Mouse (Mus musculus) lung, postnatal 0 days (tissue): ENCODE measurements around the gene Zfp12.

Experiments
- CTCF ChIP-seq: IDR thresholded peaks from 2 replicates; pipeline ENCODE4 v1.5.1; 2016; ENCODE audit warnings: antibody characterized with exemption, mild to moderate bottlenecking
- EP300 ChIP-seq: IDR thresholded peaks from 2 replicates; pipeline ENCODE4 v1.6.1; 2016; ENCODE audit warnings: antibody characterized with exemption, mild to moderate bottlenecking, control low read depth

- peak; percentile 31; the same call in 1 of the 2 replicates for TF ChIP-seq CTCF
- no peak for TF ChIP-seq EP300
Observed at GRCm38 (mm10) chr5:143205015-143205414, 29.9 kb upstream of the Zfp12 start.
